Mouse (Mus musculus) ovary, postnatal 10 days (tissue): ENCODE data around the gene Sox6.

Source experiments
- DNase-seq: peaks from one replicate; pipeline ENCODE4 v3.0.0; 2022; ENCODE audit warnings: low spot score

Gene Sox6

GRCm38 (mm10) chr7:115985716-115986115, 52.9 kb downstream of the Sox6 start:
- DNase-seq, result no peak

- DNase-seq, result no peak
Measured at GRCm38 (mm10) chr7:115984076-115984475, 54.5 kb downstream of the Sox6 start.

GRCm38 (mm10) chr7:115979813-115980512, 58.6 kb downstream of the Sox6 start:
- DNase-seq, result no peak

DNA sequence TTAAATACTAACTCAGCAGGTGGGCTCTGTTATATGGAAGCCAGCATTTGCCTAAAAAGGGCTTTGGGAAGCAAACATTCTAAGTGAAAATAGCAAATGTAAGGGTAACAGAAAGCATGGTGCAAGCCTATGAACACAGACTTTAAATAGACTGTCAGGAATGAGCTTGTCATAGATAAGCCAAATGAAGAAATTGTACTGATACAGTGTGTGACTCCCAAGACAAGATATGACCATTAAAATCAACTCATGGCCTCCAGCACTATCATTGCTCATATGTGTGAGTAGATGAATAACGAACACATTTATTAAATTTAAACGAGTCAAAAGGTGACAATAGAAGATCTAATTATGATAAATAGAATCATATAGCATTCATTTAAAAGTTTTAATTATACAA, 64.1 kb downstream of the Sox6 start:
- DNase-seq, result no peak

GRCm38 (mm10) chr7:115967186-115967585, 71.4 kb downstream of the Sox6 start:
- DNase-seq, result no peak

DNA sequence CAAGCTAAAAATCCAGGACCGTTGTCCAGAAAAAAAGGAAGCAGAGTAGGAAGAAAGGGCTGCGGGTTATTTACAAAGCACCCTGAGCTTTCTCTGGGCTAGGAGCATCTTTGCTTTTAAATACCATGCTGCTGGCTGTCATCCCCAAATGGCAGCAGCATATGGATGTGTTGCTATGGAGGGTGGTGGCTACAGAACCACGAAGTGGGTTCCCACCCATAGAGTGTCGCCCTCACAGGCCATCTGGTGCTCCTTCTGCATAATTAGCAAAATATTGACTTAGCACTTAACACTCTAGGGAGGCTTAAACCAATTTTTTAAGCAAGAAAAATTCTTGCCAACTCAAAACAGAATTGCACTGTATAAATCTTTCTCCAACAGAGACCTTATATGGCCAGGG, 72.4 kb downstream of the Sox6 start:
- DNase-seq, result no peak

DNA sequence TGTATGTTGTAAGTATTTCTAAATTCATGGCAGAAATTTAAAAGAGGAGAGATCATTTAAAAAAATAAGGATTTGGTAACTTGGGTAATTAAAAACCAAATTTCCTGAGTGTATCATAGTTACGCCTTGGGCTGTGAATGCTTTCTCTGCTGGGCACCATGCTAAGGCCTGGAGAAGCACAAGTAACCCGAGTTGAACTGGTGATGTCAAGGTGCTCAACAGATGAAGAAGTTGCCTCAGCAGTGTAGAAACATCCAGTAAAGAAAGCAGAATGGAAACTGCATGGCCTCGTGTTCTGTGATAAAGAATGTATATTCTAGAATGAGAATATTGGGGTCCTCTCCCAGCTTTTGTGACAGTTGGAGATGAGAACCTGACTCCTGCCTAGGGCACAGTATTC, 85.5 kb downstream of the Sox6 start:
- DNase-seq, result no peak

DNA sequence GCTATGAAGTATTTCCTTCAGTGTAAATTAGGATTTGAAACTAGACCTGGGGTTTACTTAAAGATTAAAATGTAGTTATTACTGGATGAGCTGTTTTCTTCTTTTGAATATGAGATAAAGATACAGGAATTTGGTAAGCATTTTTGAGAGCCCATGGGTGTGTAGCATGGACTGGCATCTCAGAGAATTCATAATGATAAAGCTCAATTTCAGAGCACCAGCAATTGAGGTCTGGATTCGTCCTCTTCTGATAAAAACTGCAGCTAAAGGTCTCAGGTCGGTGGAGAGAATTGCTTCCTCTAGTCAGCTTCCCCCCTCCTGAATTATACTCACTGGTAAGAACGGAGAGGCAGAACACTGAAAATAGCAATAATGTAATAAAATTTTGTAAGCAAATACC, 86.4 kb downstream of the Sox6 start:
- no peak for DNase-seq

DNA sequence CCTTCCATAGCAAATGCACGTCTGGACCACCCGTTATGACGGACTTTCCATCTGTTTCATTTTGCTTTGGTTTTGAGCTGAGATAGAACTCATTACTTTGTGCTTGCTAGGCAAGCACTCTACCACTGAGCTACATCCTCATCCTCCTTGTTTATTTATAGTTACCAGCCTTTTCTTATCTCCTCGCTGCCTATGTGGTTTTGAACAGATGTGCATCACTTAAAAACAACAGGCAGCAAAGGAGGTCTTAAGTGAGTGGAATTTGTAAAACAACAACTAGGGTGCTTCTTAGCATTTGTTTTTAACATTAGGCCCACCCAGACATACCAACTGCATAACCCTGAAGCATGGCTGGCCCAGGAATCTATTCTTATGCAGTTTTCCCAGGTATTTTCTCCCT, 86.9 kb downstream of the Sox6 start:
- DNase-seq, result no peak

- DNase-seq, result no peak
Measured at GRCm38 (mm10) chr7:115947916-115948315, 90.7 kb downstream of the Sox6 start.

- DNase-seq, result no peak
Measured at GRCm38 (mm10) chr7:115946559-115946958, 92.0 kb downstream of the Sox6 start.

DNA sequence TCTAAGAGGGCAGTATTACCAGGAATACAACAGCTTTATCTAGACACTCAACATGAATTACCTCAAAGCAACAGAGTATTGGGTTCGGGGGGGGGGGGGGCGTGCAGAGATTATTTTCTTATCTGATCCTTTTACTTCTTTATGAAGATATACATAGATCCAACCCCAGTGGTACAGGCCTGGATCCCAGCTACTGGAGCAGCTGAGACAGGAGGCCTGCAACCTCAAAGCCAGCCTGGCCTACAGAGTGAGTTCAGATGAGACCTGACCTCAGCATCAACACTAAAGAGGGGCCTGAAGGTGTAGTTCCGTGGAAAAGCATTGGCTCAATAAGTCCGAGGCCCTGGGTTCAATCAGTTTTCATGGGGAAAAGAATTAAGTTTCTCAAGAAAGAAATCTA, 93.1 kb downstream of the Sox6 start:
- DNase-seq, result no peak

- no peak for DNase-seq
Measured at GRCm38 (mm10) chr7:115944250-115944649, 94.3 kb downstream of the Sox6 start.

DNA sequence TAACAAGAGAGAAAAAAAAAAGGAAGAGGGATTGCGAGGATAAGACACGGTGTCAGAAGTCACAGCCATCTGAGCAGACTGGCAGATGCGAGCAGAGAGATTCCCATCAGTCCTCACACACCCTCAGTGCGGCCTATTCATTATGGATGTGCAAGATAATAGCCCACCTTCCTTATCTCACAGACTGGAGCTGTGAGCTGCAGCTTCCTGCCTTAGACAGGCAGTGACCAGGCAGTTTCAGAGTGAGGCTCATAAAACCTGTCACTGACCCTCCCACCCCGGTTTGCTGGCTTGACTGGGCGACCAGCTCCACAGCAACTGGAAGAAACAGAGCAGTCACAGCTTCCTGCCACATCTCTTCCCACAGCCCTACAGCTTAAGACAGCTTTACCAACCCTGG, 96.8 kb downstream of the Sox6 start:
- no peak for DNase-seq

- DNase-seq, result no peak
Measured at GRCm38 (mm10) chr7:115939292-115939691, 99.3 kb downstream of the Sox6 start.

- no peak for DNase-seq
Measured at GRCm38 (mm10) chr7:115936908-115937307, 101.7 kb downstream of the Sox6 start.

GRCm38 (mm10) chr7:115915338-115915737, 123.3 kb downstream of the Sox6 start:
- no peak for DNase-seq

DNA sequence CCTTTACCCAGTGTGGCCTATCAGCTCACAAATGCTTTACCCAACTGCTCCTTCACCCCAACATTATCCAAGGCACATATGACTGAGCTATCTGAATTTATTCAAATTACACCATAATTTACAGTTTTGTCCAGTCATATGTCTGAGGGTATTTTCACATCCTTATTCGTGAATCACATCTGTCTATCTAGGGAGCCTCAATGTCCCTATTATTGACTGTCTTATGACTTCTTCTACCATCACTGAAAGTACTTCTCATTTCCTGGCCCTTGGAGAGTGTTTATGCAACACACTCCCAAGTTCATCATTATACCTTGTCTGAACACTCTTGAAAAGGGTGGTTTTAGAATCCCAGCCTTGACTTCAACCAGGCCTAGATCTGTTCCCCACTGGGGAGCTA, 128.3 kb downstream of the Sox6 start:
- DNase-seq, result no peak

GRCm38 (mm10) chr7:115904798-115905207, 133.8 kb downstream of the Sox6 start:
- no peak for DNase-seq

- DNase-seq, result no peak
Measured at GRCm38 (mm10) chr7:115903931-115904797, 134.4 kb downstream of the Sox6 start.

GRCm38 (mm10) chr7:115903368-115903767, 135.2 kb downstream of the Sox6 start:
- no peak for DNase-seq

- no peak for DNase-seq
Measured at GRCm38 (mm10) chr7:115895831-115896230, 142.8 kb downstream of the Sox6 start.

DNA sequence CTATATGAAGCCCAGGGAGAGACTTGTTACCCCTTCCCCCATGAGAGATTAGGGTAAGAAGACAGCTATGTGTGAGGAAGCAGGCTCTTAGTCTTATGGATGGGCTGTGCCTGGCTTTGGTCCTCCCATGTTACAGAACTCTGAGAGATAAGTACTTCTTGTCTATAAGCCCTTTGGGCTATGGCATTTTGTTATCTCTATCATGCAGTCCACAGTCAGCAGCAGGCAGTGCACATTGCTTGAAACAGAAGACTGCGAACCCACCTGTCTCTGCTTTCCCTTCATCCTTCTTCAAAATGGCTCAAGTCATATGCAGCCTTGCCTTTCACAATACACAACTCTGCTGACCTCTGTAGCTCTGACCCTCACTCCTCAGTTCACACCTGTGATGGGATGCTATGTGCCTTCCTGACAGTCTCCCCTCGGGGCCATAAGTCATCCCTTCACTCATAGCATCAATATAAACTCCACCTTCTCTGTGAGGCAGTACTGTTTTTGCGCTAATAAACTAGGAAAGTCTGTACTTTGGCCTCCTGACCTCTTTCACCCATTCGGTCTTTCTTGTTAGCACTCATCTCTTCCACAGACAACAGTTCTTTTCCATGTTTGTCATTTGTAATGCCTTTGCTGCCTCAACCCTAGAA, 143.4 kb downstream of the Sox6 start:
- no peak for DNase-seq
